In the genomic region with DNA sequence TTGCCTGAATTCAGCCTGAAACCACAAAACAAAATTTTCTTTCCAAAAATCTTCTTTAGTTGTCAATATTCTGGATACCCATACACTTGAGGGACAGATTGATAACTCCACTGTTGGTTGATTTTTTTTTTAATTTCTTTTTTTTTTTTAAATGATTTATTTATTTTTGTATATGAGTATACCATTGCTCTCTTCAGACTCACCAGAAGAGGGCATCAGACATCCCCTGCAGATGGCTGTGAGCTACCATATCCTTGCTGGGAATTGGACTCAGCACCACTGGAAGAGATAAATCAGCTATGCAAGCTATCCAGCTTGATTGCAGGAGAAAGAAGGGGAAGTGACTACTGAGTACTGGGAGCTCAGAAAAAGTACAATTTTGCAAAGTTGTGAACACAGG, we compare ENCODE assay signal across 17 mouse cellular contexts. TPM values are rescaled to one million over a fixed set of nuclear protein-coding genes. Genes with fewer than 3 reads are reported as not detected.
"Had no signal": no experiment of that assay in that cellular context is flagged by ENCODE, and none has a peak within 500 bp of the region (broad histone marks: within the 10 kb centered on the region; RNA-seq: fewer than 3 reads in every experiment).

No protein-coding gene starts in this region.

RNA-seq across cellular contexts. Expression of a gene that starts 0.5 kb away (rescaled TPM):
- total RNA-seq: megakaryocyte progenitor cell, adult 5-6 weeks; midbrain, postnatal 0 days; monocyte, adult 5-6 weeks had no signal
- polyA plus RNA-seq: lung, adult 2 months; lung, embryonic 15.5 days; lung, postnatal 0 days; macrophage; midbrain, embryonic 11.5 days; midbrain, embryonic 13.5 days; midbrain, embryonic 15.5 days; midbrain, postnatal 0 days; neural tube, embryonic 11.5 days; neural tube, embryonic 13.5 days; neural tube, embryonic 15.5 days; small intestine, adult 2 months; stomach, embryonic 14.5 days; stomach, embryonic 16.5 days had no signal

RNA-seq across cellular contexts. Expression of a gene that starts 1.6 kb away (rescaled TPM):
- total RNA-seq: megakaryocyte progenitor cell, adult 5-6 weeks; midbrain, postnatal 0 days; monocyte, adult 5-6 weeks had no signal
- polyA plus RNA-seq: lung, adult 2 months; lung, embryonic 15.5 days; lung, postnatal 0 days; macrophage; midbrain, embryonic 11.5 days; midbrain, embryonic 13.5 days; midbrain, embryonic 15.5 days; midbrain, postnatal 0 days; neural tube, embryonic 11.5 days; neural tube, embryonic 13.5 days; neural tube, embryonic 15.5 days; small intestine, adult 2 months; stomach, embryonic 14.5 days; stomach, embryonic 16.5 days; thymus, postnatal 0 days had no signal
